Mouse (Mus musculus) megakaryocyte, embryonic 14.5 days (primary cell): ENCODE measurements around the gene Kbtbd3.

Experiments
- FLI1 ChIP-seq: IDR thresholded peaks from 2 replicates; pipeline ENCODE4 v1.6.1; 2012; ENCODE audit warnings: low read length, inconsistent platforms, mixed read lengths
- GATA1 ChIP-seq: IDR thresholded peaks from 3 replicates; pipeline ENCODE4 v1.6.1; 2012; ENCODE audit warnings: mixed read lengths, low read length, inconsistent platforms, borderline replicate concordance

- TF ChIP-seq GATA1 (no peak), FLI1 (0 out of 2 replicates have a peak, but pooled peaks have one; percentile 19)
Measured at GRCm38 (mm10) chr9:4309351-4310085, at the start of gene Kbtbd3, which contains the start of gene Aasdhppt.
